Mouse (Mus musculus) spleen, embryonic (tissue): ENCODE measurements around the gene Ubash3a.

Experiments used
- CTCF ChIA-PET: fragments of 350-600 bp; sonication (Branson Sonifier 250); formaldehyde crosslinking; loops from one replicate; lab custom pipeline; 2022; lab: Charles Lee

The Ubash3a gene

GRCm38 (mm10) chr17:31207771-31208334 lies at the start of gene Ubash3a:
Ubash3a (plus strand) TSS chr17:31207873.
- CTCF ChIA-PET: no interaction called here

- CTCF ChIA-PET: no interaction called here
Measured at GRCm38 (mm10) chr17:31157921-31158320, 49.8 kb upstream of the Ubash3a start.

- CTCF ChIA-PET: no interaction called here
Measured at GRCm38 (mm10) chr17:31160291-31160690, 47.4 kb upstream of the Ubash3a start.

- CTCF ChIA-PET: no interaction called here
Measured at GRCm38 (mm10) chr17:31162607-31163006, 45.1 kb upstream of the Ubash3a start.

GRCm38 (mm10) chr17:31163821-31164220 lies 43.9 kb upstream of the Ubash3a start:
- CTCF ChIA-PET: no interaction called here

- CTCF ChIA-PET: no interaction called here
Measured at GRCm38 (mm10) chr17:31165127-31165526, 42.5 kb upstream of the Ubash3a start, which contains the start of gene Tff1. Tff1 (minus strand) TSS chr17:31165277.

GRCm38 (mm10) chr17:31169796-31170195 lies 37.9 kb upstream of the Ubash3a start:
- CTCF ChIA-PET: no interaction called here

GRCm38 (mm10) chr17:31176321-31176720 lies 31.4 kb upstream of the Ubash3a start:
- CTCF ChIA-PET: no interaction called here

- CTCF ChIA-PET: interaction anchor here (0.6 kb wide), 1 partner anchor 65 kb away, joined by 13 read pairs; no protein-coding TSS in a partner anchor
Measured at GRCm38 (mm10) chr17:31181490-31181889, 26.2 kb upstream of the Ubash3a start.

- CTCF ChIA-PET: no interaction called here
Measured at GRCm38 (mm10) chr17:31183180-31183974, 24.3 kb upstream of the Ubash3a start.

- CTCF ChIA-PET: no interaction called here
Measured at GRCm38 (mm10) chr17:31184269-31184990, 23.2 kb upstream of the Ubash3a start.

- CTCF ChIA-PET: no interaction called here
Measured at GRCm38 (mm10) chr17:31187370-31187769, 20.3 kb upstream of the Ubash3a start.

- CTCF ChIA-PET: no interaction called here
Measured at GRCm38 (mm10) chr17:31191825-31192224, 15.8 kb upstream of the Ubash3a start.

- CTCF ChIA-PET: interaction anchor here (0.6 kb wide), 1 partner anchor 186 kb away, joined by 3 read pairs; no protein-coding TSS in a partner anchor
Measured at GRCm38 (mm10) chr17:31192663-31193062, 15.0 kb upstream of the Ubash3a start.

GRCm38 (mm10) chr17:31193360-31193759 lies 14.3 kb upstream of the Ubash3a start:
- CTCF ChIA-PET: interaction anchor here (0.6 kb wide), 2 partner anchors 61 to 187 kb away, joined by 3 read pairs; no protein-coding TSS in a partner anchor

GRCm38 (mm10) chr17:31195207-31195606 lies 12.5 kb upstream of the Ubash3a start:
- CTCF ChIA-PET: no interaction called here

- CTCF ChIA-PET: no interaction called here
Measured at GRCm38 (mm10) chr17:31196283-31196682, 11.4 kb upstream of the Ubash3a start.

- CTCF ChIA-PET: no interaction called here
Measured at GRCm38 (mm10) chr17:31198877-31199276, 8.8 kb upstream of the Ubash3a start, which contains the start of gene Tmprss3. Tmprss3 (minus strand) TSS chr17:31198977.

- CTCF ChIA-PET: no interaction called here
Measured at GRCm38 (mm10) chr17:31208654-31209053, 981 bp downstream of the Ubash3a start.

GRCm38 (mm10) chr17:31209376-31209930 lies 1.8 kb downstream of the Ubash3a start:
- CTCF ChIA-PET: no interaction called here

GRCm38 (mm10) chr17:31210299-31210698 lies 2.6 kb downstream of the Ubash3a start:
- CTCF ChIA-PET: interaction anchor here (0.5 to 0.7 kb wide), 2 partner anchors 20 to 37 kb away, joined by 3 to 8 read pairs; no protein-coding TSS in a partner anchor

GRCm38 (mm10) chr17:31211881-31212280 lies 4.2 kb downstream of the Ubash3a start:
- CTCF ChIA-PET: interaction anchor here (0.6 kb wide), 1 partner anchor 531 kb away, joined by 3 read pairs; no protein-coding TSS in a partner anchor
